Mouse (Mus musculus): ENCODE measurements at regions not wholly inside any gene's neighbourhood (a gene's known extent, or its start where the extent isn't known, plus 50 kb on each side); places are given as distances from the start of the nearest gene placed in this dataset.

- no peak overlapping the region for H3K27ac ChIP-seq (ENCODE audit: insufficient read depth, low read length)
- no peak overlapping the region for H3K4me3 ChIP-seq (ENCODE audit: insufficient read depth, low read length)
- no peak for TF ChIP-seq CTCF (IDR thresholded peaks at IDR 0.05; ENCODE audit: borderline replicate concordance, insufficient read depth, low read length)
- no peak for TF ChIP-seq POLR2A (IDR thresholded peaks at IDR 0.05; ENCODE audit: low read depth, low read length)
- H3K4me1 ChIP-seq (ENCODE audit: control insufficient read depth, insufficient read depth, low read length) = peaks cover 2% of the 10 kb centered on the region; the same call in 1 of the 2 replicates
Observed at GRCm38 (mm10) chr3:146345946-146346345, 58.5 kb upstream of the Ssx2ip start.

- TF ChIP-seq CTCF (IDR thresholded peaks at IDR 0.05; ENCODE audit: borderline replicate concordance, insufficient read depth, low read length) (no peak), POLR2A (IDR thresholded peaks at IDR 0.05; ENCODE audit: low read depth, low read length) (no peak)
- Histone ChIP-seq H3K4me1 (ENCODE audit: control insufficient read depth, insufficient read depth, low read length) (no peaks in the 10 kb centered on the region), H3K27ac (ENCODE audit: insufficient read depth, low read length) (no peak overlapping the region), H3K4me3 (ENCODE audit: insufficient read depth, low read length) (no peak overlapping the region)
Observed at GRCm38 (mm10) chr3:146347311-146347710, 57.1 kb upstream of the Ssx2ip start.

GRCm38 (mm10) chr3:146348921-146349320 is 55.5 kb upstream of the Ssx2ip start:
- TF ChIP-seq POLR2A (IDR thresholded peaks at IDR 0.05; ENCODE audit: low read depth, low read length) (no peak), CTCF (IDR thresholded peaks at IDR 0.05; ENCODE audit: borderline replicate concordance, insufficient read depth, low read length) (no peak)
- no peaks in the 10 kb centered on the region for H3K4me1 ChIP-seq (ENCODE audit: control insufficient read depth, insufficient read depth, low read length)
- no peak overlapping the region for H3K27ac ChIP-seq (ENCODE audit: insufficient read depth, low read length)
- H3K4me3 ChIP-seq (ENCODE audit: insufficient read depth, low read length) = no peak overlapping the region

- TF ChIP-seq CTCF (IDR thresholded peaks at IDR 0.05; ENCODE audit: borderline replicate concordance, insufficient read depth, low read length) (no peak), POLR2A (IDR thresholded peaks at IDR 0.05; ENCODE audit: low read depth, low read length) (no peak)
- no peak overlapping the region for H3K27ac ChIP-seq (ENCODE audit: insufficient read depth, low read length)
- H3K4me3 ChIP-seq (ENCODE audit: insufficient read depth, low read length) = no peak overlapping the region
- H3K4me1 ChIP-seq (ENCODE audit: control insufficient read depth, insufficient read depth, low read length) = no peaks in the 10 kb centered on the region
Observed at GRCm38 (mm10) chr3:146349393-146349792, 55.0 kb upstream of the Ssx2ip start.

GRCm38 (mm10) chr3:146350126-146350525 is 54.3 kb upstream of the Ssx2ip start:
- Histone ChIP-seq H3K27ac (ENCODE audit: insufficient read depth, low read length) (no peak overlapping the region), H3K4me1 (ENCODE audit: control insufficient read depth, insufficient read depth, low read length) (no peaks in the 10 kb centered on the region), H3K4me3 (ENCODE audit: insufficient read depth, low read length) (no peak overlapping the region)
- no peak for TF ChIP-seq CTCF (IDR thresholded peaks at IDR 0.05; ENCODE audit: borderline replicate concordance, insufficient read depth, low read length)
- TF ChIP-seq POLR2A (IDR thresholded peaks at IDR 0.05; ENCODE audit: low read depth, low read length) = no peak

- TF ChIP-seq POLR2A (IDR thresholded peaks at IDR 0.05; ENCODE audit: low read depth, low read length) = no peak
- no peak for TF ChIP-seq CTCF (IDR thresholded peaks at IDR 0.05; ENCODE audit: borderline replicate concordance, insufficient read depth, low read length)
- H3K4me1 ChIP-seq (ENCODE audit: control insufficient read depth, insufficient read depth, low read length) = no peaks in the 10 kb centered on the region
- H3K4me3 ChIP-seq (ENCODE audit: insufficient read depth, low read length) = no peak overlapping the region
- H3K27ac ChIP-seq (ENCODE audit: insufficient read depth, low read length) = no peak overlapping the region
Observed at GRCm38 (mm10) chr3:146351468-146351867, 53.0 kb upstream of the Ssx2ip start.

GRCm38 (mm10) chr3:146352187-146352586 is 52.3 kb upstream of the Ssx2ip start:
- H3K27ac ChIP-seq (ENCODE audit: insufficient read depth, low read length) = no peak overlapping the region
- H3K4me1 ChIP-seq (ENCODE audit: control insufficient read depth, insufficient read depth, low read length) = no peaks in the 10 kb centered on the region
- no peak overlapping the region for H3K4me3 ChIP-seq (ENCODE audit: insufficient read depth, low read length)
- peak; percentile 12; the same call in 1 of the 2 replicates for TF ChIP-seq CTCF (IDR thresholded peaks at IDR 0.05; ENCODE audit: borderline replicate concordance, insufficient read depth, low read length)
- no peak for TF ChIP-seq POLR2A (IDR thresholded peaks at IDR 0.05; ENCODE audit: low read depth, low read length)

GRCm38 (mm10) chr3:146353961-146354360 is 50.5 kb upstream of the Ssx2ip start:
- TF ChIP-seq CTCF (IDR thresholded peaks at IDR 0.05; ENCODE audit: borderline replicate concordance, insufficient read depth, low read length) (no peak), POLR2A (IDR thresholded peaks at IDR 0.05; ENCODE audit: low read depth, low read length) (no peak)
- Histone ChIP-seq H3K4me1 (ENCODE audit: control insufficient read depth, insufficient read depth, low read length) (no peaks in the 10 kb centered on the region), H3K4me3 (ENCODE audit: insufficient read depth, low read length) (no peak overlapping the region), H3K27ac (ENCODE audit: insufficient read depth, low read length) (no peak overlapping the region)

Measured in embryonic fibroblast, embryonic 13.5 days (primary cell).